Mouse (Mus musculus) G1E (cell line): Measurements from ENCODE around the gene Sulf2.

Experiments used
- CTCF ChIP-seq: IDR thresholded peaks from 2 replicates; pipeline ENCODE4 v1.5.1; 2012; ENCODE audit warnings: low read depth, low read length, inconsistent platforms, mixed read lengths
- GATA1 ChIP-seq: IDR thresholded peaks from 2 replicates; pipeline ENCODE4 v1.6.1; 2012; ENCODE audit warnings: borderline replicate concordance, low read length, inconsistent platforms, mixed read lengths
- GATA2 ChIP-seq: IDR thresholded peaks from 2 replicates; pipeline ENCODE4 v1.6.1; 2012; ENCODE audit warnings: low read depth, low read length, inconsistent platforms, borderline replicate concordance
- POLR2AphosphoS5 ChIP-seq: IDR thresholded peaks from 2 replicates; pipeline ENCODE4 v1.6.1; 2012; ENCODE audit warnings: low read depth, low read length, inconsistent platforms; ENCODE audit not compliant: insufficient replicate concordance

GRCm38 (mm10) chr2:166024621-166025020, 130.8 kb downstream of the Sulf2 start:
- TF ChIP-seq GATA1 = no peak
- no peak for TF ChIP-seq CTCF
- no peak for TF ChIP-seq POLR2AphosphoS5
- TF ChIP-seq GATA2 = no peak
